Mouse (Mus musculus): ENCODE results near the gene Plch2. TPM values are rescaled to one million over a fixed set of nuclear protein-coding genes. Genes with fewer than 3 reads are reported as not detected.

Gene Plch2
- polyA plus RNA-seq, 1 experiment: 0.06 TPM

GRCm38 (mm10) chr4:155033115-155033514 lies 23.5 kb downstream of the Plch2 start:
- Histone ChIP-seq H3K27me3 (ENCODE audit: control insufficient read depth, insufficient read depth, insufficient read length) (peaks cover 88% of the 10 kb centered on the region), H3ac (ENCODE audit: control insufficient read depth, insufficient read length) (no peak overlapping the region), H3K4me3 (no peak overlapping the region), H3K79me2 (ENCODE audit: control insufficient read depth, insufficient read depth) (no peaks in the 10 kb centered on the region), H3K36me3 (ENCODE audit: control insufficient read depth, insufficient read depth) (no peaks in the 10 kb centered on the region), H3K4me2 (ENCODE audit: low read depth) (no peak overlapping the region)
- TF ChIP-seq MYOG (IDR thresholded peaks at IDR 0.05; ENCODE audit: control insufficient read depth in 1 of 3, insufficient read depth in 1 of 3, insufficient read length in 2 of 3, low read depth in 2 of 3) (no peak), SRF (IDR thresholded peaks at IDR 0.05; ENCODE audit: control insufficient read depth, insufficient read length, low read depth) (no peak), REST (IDR thresholded peaks at IDR 0.05; ENCODE audit: insufficient read depth, insufficient read length) (no peak), TCF3 (IDR thresholded peaks at IDR 0.05; ENCODE audit: insufficient read length, low read depth) (no peak), USF1 (IDR thresholded peaks at IDR 0.05; ENCODE audit: low read depth) (no peak), POLR2AphosphoS2 (IDR thresholded peaks at IDR 0.05; ENCODE audit: insufficient read length, low read depth) (no peak), POLR2A (IDR thresholded peaks at IDR 0.05; ENCODE audit: insufficient read length, low read depth) (no peak), CEBPB (IDR thresholded peaks at IDR 0.05; ENCODE audit: insufficient read depth, poor library complexity, severe bottlenecking) (no peak), MAX (IDR thresholded peaks at IDR 0.05; ENCODE audit: low read depth) (no peak), TCF12 (IDR thresholded peaks at IDR 0.05; ENCODE audit: insufficient read depth, poor library complexity, severe bottlenecking) (no peak), E2F4 (IDR thresholded peaks at IDR 0.05; ENCODE audit: insufficient read depth) (no peak)

DNA sequence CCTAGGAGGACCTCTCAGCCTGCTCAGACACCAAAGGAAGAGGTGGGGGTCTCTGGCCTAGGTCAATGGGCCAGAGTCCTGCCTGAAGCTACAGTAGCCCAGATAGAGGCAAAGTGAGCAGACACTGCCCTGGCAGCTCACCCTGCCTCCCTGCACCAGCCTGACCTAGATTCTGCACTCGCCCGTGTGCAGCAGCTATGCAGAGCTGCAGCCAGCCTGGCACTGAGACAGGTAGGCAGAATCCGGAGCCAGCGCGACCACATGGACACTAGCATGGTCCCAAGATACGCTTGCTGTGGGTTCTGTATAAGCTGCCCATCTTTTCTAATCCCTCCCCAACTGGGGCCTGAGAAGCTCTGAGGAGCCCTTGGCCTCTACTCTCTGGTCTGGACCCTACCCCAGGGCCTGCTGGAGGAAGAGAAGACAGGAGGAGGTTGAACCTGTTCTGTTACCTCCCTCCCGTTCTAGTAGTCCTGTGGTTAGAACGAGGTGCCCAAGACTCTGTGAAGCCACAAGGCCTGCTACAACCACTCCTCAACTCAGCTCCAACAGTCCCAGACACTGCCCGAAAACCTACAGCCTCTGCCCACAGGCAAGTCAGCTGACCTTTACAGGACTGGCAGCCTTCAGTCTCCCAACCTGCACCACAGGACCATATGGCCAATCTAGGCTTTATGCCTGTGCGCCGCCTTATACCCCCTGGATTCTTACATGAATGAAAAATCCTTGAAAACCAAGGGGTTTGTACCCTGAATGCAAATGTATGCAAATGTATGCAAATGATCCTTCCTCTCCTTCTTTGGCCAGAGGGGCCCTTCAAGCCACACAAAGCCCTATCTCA lies 32.2 kb downstream of the Plch2 start:
- Histone ChIP-seq H3ac (ENCODE audit: control insufficient read depth, insufficient read length) (no peak overlapping the region), H3K4me3 (no peak overlapping the region), H3K27me3 (ENCODE audit: control insufficient read depth, insufficient read depth, insufficient read length) (peaks cover 50% of the 10 kb centered on the region), H3K36me3 (ENCODE audit: control insufficient read depth, insufficient read depth) (no peaks in the 10 kb centered on the region), H3K4me2 (ENCODE audit: low read depth) (no peak overlapping the region), H3K79me2 (ENCODE audit: control insufficient read depth, insufficient read depth) (no peaks in the 10 kb centered on the region)
- TF ChIP-seq MYOG (IDR thresholded peaks at IDR 0.05; ENCODE audit: control insufficient read depth in 1 of 3, insufficient read depth in 1 of 3, insufficient read length in 2 of 3, low read depth in 2 of 3): no peak

- no peak for TF ChIP-seq USF1 (IDR thresholded peaks at IDR 0.05; ENCODE audit: low read depth)
- TF ChIP-seq TCF12 (IDR thresholded peaks at IDR 0.05; ENCODE audit: insufficient read depth, poor library complexity, severe bottlenecking): no peak
- no peak for TF ChIP-seq SRF (IDR thresholded peaks at IDR 0.05; ENCODE audit: control insufficient read depth, insufficient read length, low read depth)
- TF ChIP-seq REST (IDR thresholded peaks at IDR 0.05; ENCODE audit: insufficient read depth, insufficient read length): no peak
- no peak for TF ChIP-seq MAX (IDR thresholded peaks at IDR 0.05; ENCODE audit: low read depth)
- TF ChIP-seq TCF3 (IDR thresholded peaks at IDR 0.05; ENCODE audit: insufficient read length, low read depth): no peak
- TF ChIP-seq CEBPB (IDR thresholded peaks at IDR 0.05; ENCODE audit: insufficient read depth, poor library complexity, severe bottlenecking): no peak
- no peak for TF ChIP-seq E2F4 (IDR thresholded peaks at IDR 0.05; ENCODE audit: insufficient read depth)
- Histone ChIP-seq H3ac (ENCODE audit: control insufficient read depth, insufficient read length) (no peak overlapping the region), H3K4me3 (no peak overlapping the region), H3K4me2 (ENCODE audit: low read depth) (no peak overlapping the region), H3K27me3 (ENCODE audit: control insufficient read depth, insufficient read depth, insufficient read length) (peaks cover 44% of the 10 kb centered on the region), H3K79me2 (ENCODE audit: control insufficient read depth, insufficient read depth) (no peaks in the 10 kb centered on the region), H3K36me3 (ENCODE audit: control insufficient read depth, insufficient read depth) (no peaks in the 10 kb centered on the region)
Observed at GRCm38 (mm10) chr4:155022228-155022855, 34.2 kb downstream of the Plch2 start.

- H3ac ChIP-seq (ENCODE audit: control insufficient read depth, insufficient read length): no peak overlapping the region
- H3K4me2 ChIP-seq (ENCODE audit: low read depth): no peak overlapping the region
- peaks cover 49% of the 10 kb centered on the region for H3K27me3 ChIP-seq (ENCODE audit: control insufficient read depth, insufficient read depth, insufficient read length)
- no peak overlapping the region for H3K4me3 ChIP-seq
- no peaks in the 10 kb centered on the region for H3K36me3 ChIP-seq (ENCODE audit: control insufficient read depth, insufficient read depth)
- TF ChIP-seq TCF3 (IDR thresholded peaks at IDR 0.05; ENCODE audit: insufficient read length, low read depth) (no peak), E2F4 (IDR thresholded peaks at IDR 0.05; ENCODE audit: insufficient read depth) (no peak), MYOG (IDR thresholded peaks at IDR 0.05; ENCODE audit: control insufficient read depth in 1 of 3, insufficient read depth in 1 of 3, insufficient read length in 2 of 3, low read depth in 2 of 3) (no peak), SRF (IDR thresholded peaks at IDR 0.05; ENCODE audit: control insufficient read depth, insufficient read length, low read depth) (no peak), TCF12 (IDR thresholded peaks at IDR 0.05; ENCODE audit: insufficient read depth, poor library complexity, severe bottlenecking) (no peak), MYOD1 (IDR thresholded peaks at IDR 0.05; ENCODE audit: control insufficient read depth in 1 of 3, insufficient read length in 2 of 3, low read depth in 2 of 3) (no peak), MAX (IDR thresholded peaks at IDR 0.05; ENCODE audit: low read depth) (no peak), USF1 (IDR thresholded peaks at IDR 0.05; ENCODE audit: low read depth) (no peak)
- no peaks in the 10 kb centered on the region for H3K79me2 ChIP-seq (ENCODE audit: control insufficient read depth, insufficient read depth)
Observed at GRCm38 (mm10) chr4:155020813-155021212, 35.8 kb downstream of the Plch2 start.

- H3K79me2 ChIP-seq (ENCODE audit: control insufficient read depth, insufficient read depth): no peaks in the 10 kb centered on the region
Observed at GRCm38 (mm10) chr4:155020141-155020540, 36.4 kb downstream of the Plch2 start.

More at GRCm38 (mm10) chr4:155020141-155020540, 36.4 kb downstream of the Plch2 start:
- Histone ChIP-seq H3K27me3 (ENCODE audit: control insufficient read depth, insufficient read depth, insufficient read length) (peaks cover 49% of the 10 kb centered on the region), H3K36me3 (ENCODE audit: control insufficient read depth, insufficient read depth) (no peaks in the 10 kb centered on the region), H3ac (ENCODE audit: control insufficient read depth, insufficient read length) (no peak overlapping the region), H3K4me2 (ENCODE audit: low read depth) (no peak overlapping the region), H3K4me3 (no peak overlapping the region)
- TF ChIP-seq POLR2AphosphoS2 (IDR thresholded peaks at IDR 0.05; ENCODE audit: insufficient read length, low read depth) (no peak), CEBPB (IDR thresholded peaks at IDR 0.05; ENCODE audit: insufficient read depth, poor library complexity, severe bottlenecking) (no peak), SRF (IDR thresholded peaks at IDR 0.05; ENCODE audit: control insufficient read depth, insufficient read length, low read depth) (no peak), E2F4 (IDR thresholded peaks at IDR 0.05; ENCODE audit: insufficient read depth) (no peak), MYOG (IDR thresholded peaks at IDR 0.05; ENCODE audit: control insufficient read depth in 1 of 3, insufficient read depth in 1 of 3, insufficient read length in 2 of 3, low read depth in 2 of 3) (no peak), MYOD1 (IDR thresholded peaks at IDR 0.05; ENCODE audit: control insufficient read depth in 1 of 3, insufficient read length in 2 of 3, low read depth in 2 of 3) (no peak), MAX (IDR thresholded peaks at IDR 0.05; ENCODE audit: low read depth) (no peak), TCF12 (IDR thresholded peaks at IDR 0.05; ENCODE audit: insufficient read depth, poor library complexity, severe bottlenecking) (no peak), TCF3 (IDR thresholded peaks at IDR 0.05; ENCODE audit: insufficient read length, low read depth) (no peak), USF1 (IDR thresholded peaks at IDR 0.05; ENCODE audit: low read depth) (no peak), REST (IDR thresholded peaks at IDR 0.05; ENCODE audit: insufficient read depth, insufficient read length) (no peak), POLR2A (IDR thresholded peaks at IDR 0.05; ENCODE audit: insufficient read length, low read depth) (no peak)
